Mouse (Mus musculus) liver, embryonic 14.5 days (tissue): Measurements from ENCODE around the gene Enho.

Experiments used
- CTCF ChIP-seq: IDR thresholded peaks from 2 replicates; pipeline ENCODE4 v1.5.1; 2016; ENCODE audit warnings: antibody characterized with exemption, low read depth, control low read depth
- EP300 ChIP-seq: IDR thresholded peaks from 2 replicates; pipeline ENCODE4 v1.6.1; 2016; ENCODE audit warnings: antibody characterized with exemption, low read depth

DNA sequence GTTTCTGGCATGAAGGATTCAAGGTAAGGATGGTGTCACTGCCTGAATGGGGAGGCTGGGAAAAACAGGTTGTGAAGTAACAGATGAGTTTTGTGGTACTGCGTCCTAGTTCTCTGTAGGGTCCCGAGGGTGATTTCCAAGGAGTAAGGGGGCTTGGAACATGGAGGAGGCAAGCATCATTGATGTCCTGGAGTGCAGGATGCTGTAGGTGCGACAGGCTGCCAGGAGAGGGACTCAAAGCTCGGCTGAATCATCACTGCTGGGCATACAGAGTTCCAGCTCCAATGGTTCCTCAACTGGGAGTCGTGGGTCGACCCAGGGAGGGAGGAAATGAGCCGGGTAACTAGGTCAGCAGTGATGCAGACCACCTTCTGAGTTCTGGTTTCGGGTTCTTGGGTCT is 4.9 kb downstream of the Enho start:
- TF ChIP-seq CTCF (0 out of 2 replicates have a peak, but pooled peaks have one; percentile 13), EP300 (no peak)
